Mouse (Mus musculus): ENCODE measurements around the gene Gm28043.
"Not testable (repeated sequence)": the region's sequence is repeated elsewhere in the genome, so short reads cannot be mapped to it uniquely, and the experiment has no call there.

DNA sequence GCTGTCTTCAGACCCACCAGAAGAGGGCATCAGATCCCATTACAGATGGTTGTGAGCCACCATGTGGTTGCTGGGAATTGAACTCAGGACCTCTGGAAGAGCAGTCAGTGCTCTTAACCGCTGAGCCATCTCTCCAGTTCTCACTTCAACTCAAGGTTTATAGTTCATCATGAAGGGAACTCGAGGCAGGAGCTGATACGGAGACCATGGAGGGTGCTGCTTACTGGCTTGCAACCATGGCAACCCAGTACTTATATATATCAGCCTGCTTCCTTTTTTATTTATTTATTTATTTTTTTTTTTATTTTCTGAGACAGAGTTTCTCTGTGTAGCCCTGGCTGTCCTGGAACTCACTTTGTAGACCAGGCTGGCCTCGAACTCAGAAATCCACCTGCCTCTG lies 99.1 kb downstream of the Gm28043 start:
- TF ChIP-seq CTCF, EP300 (IDR thresholded peaks at IDR 0.05): not testable (repeated sequence)

All from lung, postnatal 0 days (tissue).